Mouse (Mus musculus) v-Abl transformed pro-B cells (cell line): ENCODE measurements around the gene Idh2.

Experiments used
- in situ Hi-C, 2 experiments: fragments of 400-800 bp; cut with MboI; formaldehyde crosslinking; loops; one replicate each; pipeline ENCODE4 v1.15.1; 2025; ENCODE audit not compliant: unreplicated experiment in 2 of 2

The Idh2 gene

GRCm38 (mm10) chr7:80115224-80115590 lies at the start of gene Idh2:
Gene Idh2, minus strand, starts transcription at chr7:80115392.
- in situ Hi-C loops, result no loop called here

- in situ Hi-C loops, result no loop called here
Measured at GRCm38 (mm10) chr7:80160945-80161306, 45.7 kb upstream of the Idh2 start.

- in situ Hi-C loops, result no loop called here
Measured at GRCm38 (mm10) chr7:80160293-80160944, 45.2 kb upstream of the Idh2 start.

GRCm38 (mm10) chr7:80158496-80159268 lies 43.5 kb upstream of the Idh2 start:
- in situ Hi-C loops, result no loop called here

GRCm38 (mm10) chr7:80156711-80157227 lies 41.6 kb upstream of the Idh2 start:
- in situ Hi-C loops, result no loop called here

GRCm38 (mm10) chr7:80154689-80155088 lies 39.5 kb upstream of the Idh2 start:
- in situ Hi-C loops, result no loop called here

- in situ Hi-C loops, result no loop called here
Measured at GRCm38 (mm10) chr7:80152756-80153155, 37.6 kb upstream of the Idh2 start.

GRCm38 (mm10) chr7:80152152-80152551 lies 37.0 kb upstream of the Idh2 start:
- in situ Hi-C loops, result no loop called here

GRCm38 (mm10) chr7:80149356-80149755 lies 34.2 kb upstream of the Idh2 start:
- in situ Hi-C loops, result loop anchor here in 1 of 2 experiments (25.0 kb wide), 1 partner anchor 438 kb away; no protein-coding TSS in a partner anchor

- in situ Hi-C loops, result loop anchor here in 1 of 2 experiments (25.0 kb wide), 1 partner anchor 441 kb away; no protein-coding TSS in a partner anchor
Measured at GRCm38 (mm10) chr7:80146077-80146476, 30.9 kb upstream of the Idh2 start.

GRCm38 (mm10) chr7:80144695-80145094 lies 29.5 kb upstream of the Idh2 start:
- in situ Hi-C loops, result loop anchor here (5.0 to 25.0 kb wide), 6 partner anchors 53 to 443 kb away; no protein-coding TSS in a partner anchor

GRCm38 (mm10) chr7:80143331-80144273 lies 28.4 kb upstream of the Idh2 start:
- in situ Hi-C loops, result loop anchor here (5.0 to 25.0 kb wide), 6 partner anchors 54 to 444 kb away; no protein-coding TSS in a partner anchor

- in situ Hi-C loops, result loop anchor here (5.0 to 25.0 kb wide), 6 partner anchors 56 to 446 kb away; no protein-coding TSS in a partner anchor
Measured at GRCm38 (mm10) chr7:80140815-80141214, 25.6 kb upstream of the Idh2 start.

- in situ Hi-C loops, result loop anchor here in 1 of 2 experiments (10.0 to 25.0 kb wide), 2 partner anchors 344 to 449 kb away; partner anchors contain the start of gene Mesp1
Measured at GRCm38 (mm10) chr7:80138375-80138774, 23.2 kb upstream of the Idh2 start.

GRCm38 (mm10) chr7:80135173-80135532 lies 20.0 kb upstream of the Idh2 start:
- in situ Hi-C loops, result loop anchor here in 1 of 2 experiments (10.0 to 25.0 kb wide), 2 partner anchors 340 to 452 kb away; partner anchors contain the start of gene Mesp1

GRCm38 (mm10) chr7:80134454-80135172 lies 19.4 kb upstream of the Idh2 start:
- in situ Hi-C loops, result loop anchor here (5.0 to 25.0 kb wide), 6 partner anchors 42 to 453 kb away; partner anchors contain the start of gene Mesp1 (in 1 of the 2)

GRCm38 (mm10) chr7:80132541-80132940 lies 17.3 kb upstream of the Idh2 start:
- in situ Hi-C loops, result loop anchor here (5.0 to 25.0 kb wide), 6 partner anchors 40 to 455 kb away; partner anchors contain the start of gene Mesp1 (in 1 of the 2)

- in situ Hi-C loops, result loop anchor here (5.0 to 25.0 kb wide), 6 partner anchors 39 to 456 kb away; partner anchors contain the start of gene Mesp1 (in 1 of the 2)
Measured at GRCm38 (mm10) chr7:80131315-80131714, 16.1 kb upstream of the Idh2 start.
